In the genomic region with DNA sequence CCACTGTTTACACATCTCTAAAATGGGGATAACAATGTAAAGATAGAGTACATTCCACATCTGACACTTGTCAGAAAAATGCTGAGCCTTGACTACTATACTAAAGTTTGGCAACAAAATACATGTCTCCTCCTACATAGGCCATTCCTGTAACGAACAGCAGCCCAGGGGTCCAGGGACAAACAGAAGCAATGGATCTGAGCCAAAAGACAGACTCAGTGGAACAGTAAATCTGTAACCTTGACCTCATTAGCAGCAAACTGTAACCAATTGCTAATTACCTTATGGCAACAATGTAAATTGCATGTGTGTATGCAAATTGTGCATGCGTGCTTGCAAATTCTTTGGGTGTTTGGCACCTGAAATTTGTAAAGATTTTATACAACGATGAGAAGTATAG, we compare ENCODE assay signal across 17 mouse cellular contexts.
"Had no signal": no experiment of that assay in that cellular context is flagged by ENCODE, and none has a peak within 500 bp of the region (broad histone marks: within the 10 kb centered on the region; RNA-seq: fewer than 3 reads in every experiment).

No protein-coding gene starts in this region.

- H3K27ac ChIP-seq: liver, embryonic 12.5 days; liver, embryonic 14.5 days; midbrain, embryonic 10.5 days had no signal

- H3K4me3 ChIP-seq: liver, embryonic 12.5 days; midbrain, embryonic 10.5 days; myocyte had no signal

- H3K9ac ChIP-seq: liver, embryonic 12.5 days; liver, embryonic 14.5 days; lung, embryonic 14.5 days had no signal

- H3K9me3 ChIP-seq: liver, embryonic 12.5 days; midbrain, embryonic 10.5 days had no signal

- DNase-seq: lung, adult 18-20 months; lung, embryonic 14.5 days; lung, postnatal 10 days; lung, postnatal 4 days; midbrain, embryonic 14.5 days; right cerebral cortex, adult 18-20 months; right cerebral cortex, postnatal 25 days; right cerebral cortex, postnatal 4 days; spleen, adult 18-20 months; thymus, adult 18-20 months; thymus, postnatal 14 days; thymus, postnatal 36 days had no signal

- H3K27me3 ChIP-seq: liver, embryonic 12.5 days had no signal

- ATAC-seq: liver, embryonic 12.5 days; midbrain, embryonic 16.5 days had no signal

- H3K4me1 ChIP-seq: liver, embryonic 12.5 days; midbrain, embryonic 10.5 days had no signal

- H3K4me2 ChIP-seq: liver, embryonic 12.5 days; lung, embryonic 14.5 days had no signal

- H3K36me3 ChIP-seq: liver, embryonic 12.5 days; midbrain, embryonic 10.5 days had no signal
